Mouse (Mus musculus) lung, embryonic 15.5 days (tissue): ENCODE data around the gene Gm45062. TPM values are rescaled to one million over a fixed set of nuclear protein-coding genes. Genes with fewer than 3 reads are reported as not detected.

Source experiments
- ATAC-seq: fragments of 200-750 bp; cut with Nextera tagmentation; 2 replicates; pipeline ENCODE4 v1.8.0; 2017; ENCODE audit warnings: moderate number of reproducible peaks, borderline replicate concordance; ENCODE audit not compliant: low FRiP score, low TSS enrichment; ENCODE audit errors: extremely low read depth
- H3K27ac ChIP-seq: fragments of 300-500 bp; sonication (generic); 2 replicates; pipeline ENCODE4 v1.5.1; 2015; ENCODE audit warnings: moderate library complexity, mild to moderate bottlenecking, inconsistent platforms
- H3K27me3 ChIP-seq: fragments of 300-500 bp; sonication (generic); 2 replicates; pipeline ENCODE4 v1.6.1; 2015; ENCODE audit warnings: inconsistent platforms
- H3K36me3 ChIP-seq: fragments of 300-500 bp; sonication (generic); 2 replicates; pipeline ENCODE4 v1.6.1; 2015; ENCODE audit warnings: inconsistent platforms
- H3K4me1 ChIP-seq: fragments of 300-500 bp; sonication (generic); 2 replicates; pipeline ENCODE4 v1.6.1; 2015; ENCODE audit warnings: inconsistent platforms
- H3K4me2 ChIP-seq: fragments of 300-500 bp; sonication (generic); 2 replicates; pipeline ENCODE4 v1.6.1; 2015; ENCODE audit warnings: inconsistent platforms, mild to moderate bottlenecking, moderate library complexity
- H3K4me3 ChIP-seq: fragments of 300-500 bp; sonication (generic); 2 replicates; pipeline ENCODE4 v1.5.1; 2015; ENCODE audit warnings: mild to moderate bottlenecking, inconsistent platforms
- H3K9ac ChIP-seq: fragments of 300-500 bp; sonication (generic); 2 replicates; pipeline ENCODE4 v1.6.1; 2015; ENCODE audit warnings: inconsistent platforms
- H3K9me3 ChIP-seq: fragments of 300-500 bp; sonication (generic); 2 replicates; pipeline ENCODE4 v1.6.1; 2016; ENCODE audit warnings: inconsistent platforms
- WGBS: fragments of 180-500 bp; shearing (Covaris S2); methylation state at CpG from one replicate; pipeline ENCODE4 v1.1.7; 2015; 5-methylcytosine and 5-hydroxymethylcytosine counted together
- polyA plus RNA-seq: library from polyadenylated mRNA; unstranded; fragments of >200 nt; fragmentation: Nextera tagmentation; extraction: Ambion mirVana; gene quantifications from 2 replicates; pipeline ENCODE4 v1.2.1, GENCODE M21; 2015

Gm45062 gene
- polyA plus RNA-seq, 1 experiment from 2014 or later, result 11.1 TPM

DNA sequence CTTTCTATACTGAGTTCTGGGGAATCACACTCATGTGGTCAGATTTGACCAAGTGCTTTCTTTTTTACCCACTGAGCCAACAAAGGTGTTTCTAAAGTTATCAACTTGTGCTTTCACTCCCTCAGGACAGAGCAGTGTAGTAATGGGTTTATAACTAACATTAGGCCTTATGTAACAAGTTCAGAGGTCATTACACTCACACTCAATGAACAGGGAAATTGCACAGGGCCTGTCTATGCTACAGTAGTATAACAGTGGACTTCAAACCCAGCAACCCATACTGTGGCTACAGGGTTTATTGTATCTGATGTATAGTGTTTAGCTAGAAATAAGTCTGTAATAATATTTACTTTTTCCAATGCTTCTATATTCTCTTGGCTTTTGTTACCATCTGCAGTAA is 247.4 kb downstream of the Gm45062 start:
- Histone ChIP-seq H3K36me3 (no peaks in the 10 kb centered on the region), H3K27me3 (no peaks in the 10 kb centered on the region), H3K27ac (no peak overlapping the region), H3K4me1 (peaks cover 11% of the 10 kb centered on the region), H3K4me3 (no peak overlapping the region), H3K9ac (no peak overlapping the region), H3K4me2 (no peak overlapping the region), H3K9me3 (no peaks in the 10 kb centered on the region)
- no peak for ATAC-seq

DNA sequence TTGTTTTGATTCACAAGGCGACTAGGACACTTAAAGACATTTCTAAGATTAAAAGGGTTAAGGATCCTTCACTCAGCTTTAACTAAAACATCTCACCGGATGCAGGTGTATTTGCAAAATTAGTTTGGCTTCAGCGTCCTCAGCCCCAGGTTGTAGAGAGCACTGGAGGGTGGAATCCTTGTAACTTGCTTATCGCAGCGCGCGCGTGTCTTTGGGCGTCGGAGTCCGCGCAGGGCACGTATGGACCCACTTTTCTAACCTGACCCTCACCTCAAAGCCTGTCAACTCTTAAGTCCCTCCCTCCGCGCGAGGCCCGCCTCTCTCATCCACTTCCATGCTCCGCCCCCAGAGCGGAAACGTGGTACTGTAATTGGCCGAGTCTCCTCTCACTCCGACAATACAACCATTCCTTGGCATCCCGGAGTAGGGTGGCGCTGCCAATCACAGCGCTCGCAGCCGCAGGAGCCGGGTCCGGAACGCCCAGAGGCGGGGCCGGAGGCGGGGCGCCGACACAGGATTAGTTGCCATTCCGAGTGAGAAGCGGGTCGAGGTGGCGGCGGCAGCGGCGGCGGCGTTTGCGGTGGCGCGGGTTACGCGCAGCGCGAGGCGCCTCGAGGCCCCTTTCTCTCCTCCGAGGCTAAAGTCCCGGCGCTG is 249.8 kb downstream of the Gm45062 start:
- peak overlapping the region; percentile 99 for H3K27ac ChIP-seq
- H3K9ac ChIP-seq, result peak overlapping the region; percentile 93
- H3K36me3 ChIP-seq, result no peaks in the 10 kb centered on the region
- no peaks in the 10 kb centered on the region for H3K9me3 ChIP-seq
- H3K4me2 ChIP-seq, result peak overlapping the region; percentile 77
- peaks cover 21% of the 10 kb centered on the region for H3K4me1 ChIP-seq
- H3K27me3 ChIP-seq, result no peaks in the 10 kb centered on the region
- WGBS, result under 1% methylated on average over 56 of the region's 56 CpGs
- peak; percentile 99 for ATAC-seq
- H3K4me3 ChIP-seq, result peak overlapping the region; percentile 87

- Histone ChIP-seq H3K27ac (peak within 1 kb of the TSS; percentile 99), H3K36me3 (no peaks in the 10 kb centered on the region), H3K27me3 (no peaks in the 10 kb centered on the region), H3K9ac (peak within 1 kb of the TSS; percentile 93), H3K4me1 (peaks cover 21% of the 10 kb centered on the region), H3K9me3 (no peaks in the 10 kb centered on the region), H3K4me2 (peak within 1 kb of the TSS; percentile 77), H3K4me3 (peak within 1 kb of the TSS; percentile 87)
- peak; percentile 89 for ATAC-seq
- 0% methylated on average over 9 of the region's 69 CpGs for WGBS
These were observed 250.3 kb downstream of the Gm45062 start, which contains the start of gene Glcci1 for GRCm38 (mm10) chr6:8509551-8509950. Glcci1 (plus strand) TSS chr6:8509600.

GRCm38 (mm10) chr6:8509961-8510863 is 251.0 kb downstream of the Gm45062 start:
- Histone ChIP-seq H3K4me2 (peak overlapping the region; percentile 77), H3K27ac (peak overlapping the region; percentile 99), H3K36me3 (no peaks in the 10 kb centered on the region), H3K4me1 (peaks cover 21% of the 10 kb centered on the region), H3K9me3 (no peaks in the 10 kb centered on the region), H3K27me3 (no peaks in the 10 kb centered on the region), H3K9ac (peak overlapping the region; percentile 93), H3K4me3 (peak overlapping the region; percentile 87)
- WGBS, result under 1% methylated on average over 51 of the region's 73 CpGs
- peak; percentile 9; the same call in 1 of the 2 replicates for ATAC-seq

DNA sequence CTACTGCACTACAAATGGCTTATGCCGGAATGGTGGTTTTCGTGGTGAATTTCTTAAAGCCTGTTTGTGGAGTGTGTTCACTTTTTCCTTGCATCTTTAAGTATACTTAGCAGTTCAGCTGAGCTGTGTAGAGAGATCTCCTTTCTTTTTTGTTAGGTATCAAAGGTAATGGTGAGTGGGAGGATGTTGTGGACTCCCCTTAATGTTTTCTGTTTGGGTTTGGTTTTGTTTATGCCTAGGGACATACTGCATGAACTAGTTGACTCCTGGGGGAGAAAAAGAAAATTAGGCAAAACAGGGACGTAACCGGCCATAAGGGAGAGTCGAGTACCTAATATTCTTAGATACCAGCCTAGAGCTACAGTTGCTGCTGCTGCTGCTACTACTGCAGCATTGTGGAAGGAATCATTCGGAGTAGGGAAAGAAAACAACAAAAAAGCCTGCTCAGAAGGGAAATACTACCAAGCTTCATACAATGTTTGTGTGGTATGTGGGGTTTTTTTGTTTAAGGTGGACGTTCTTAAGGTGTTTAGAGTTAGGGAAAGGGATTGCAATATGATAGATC is 251.7 kb downstream of the Gm45062 start:
- ATAC-seq, result no peak
- 0 out of 2 replicates have a peak overlapping the region, but pooled peaks have one; percentile 99 for H3K27ac ChIP-seq
- 5% methylated on average over 7 of the region's 7 CpGs for WGBS
- H3K36me3 ChIP-seq, result no peaks in the 10 kb centered on the region
- no peaks in the 10 kb centered on the region for H3K9me3 ChIP-seq
- peaks cover 21% of the 10 kb centered on the region for H3K4me1 ChIP-seq
- no peaks in the 10 kb centered on the region for H3K27me3 ChIP-seq
- peak overlapping the region; percentile 77 for H3K4me2 ChIP-seq
- peak overlapping the region; percentile 93 for H3K9ac ChIP-seq
- peak overlapping the region; percentile 87 for H3K4me3 ChIP-seq

GRCm38 (mm10) chr6:8511447-8511846 is 252.2 kb downstream of the Gm45062 start:
- 14% methylated on average over 3 of the region's 3 CpGs for WGBS

GRCm38 (mm10) chr6:8512416-8512815 is 253.2 kb downstream of the Gm45062 start:
- Histone ChIP-seq H3K4me2 (peak overlapping the region; percentile 77), H3K9ac (peak overlapping the region; percentile 1; the same call in 1 of the 2 replicates), H3K4me1 (peaks cover 21% of the 10 kb centered on the region), H3K36me3 (no peaks in the 10 kb centered on the region), H3K27ac (no peak overlapping the region), H3K9me3 (no peaks in the 10 kb centered on the region), H3K27me3 (no peaks in the 10 kb centered on the region), H3K4me3 (peak overlapping the region; percentile 87)
- 25% methylated on average over 8 of the region's 8 CpGs for WGBS
- no peak for ATAC-seq

More at GRCm38 (mm10) chr6:8511447-8511846, 252.2 kb downstream of the Gm45062 start:
- no peak overlapping the region for H3K27ac ChIP-seq
- H3K4me3 ChIP-seq, result peak overlapping the region; percentile 87
- no peak for ATAC-seq
- H3K9ac ChIP-seq, result peak overlapping the region; percentile 93
- H3K4me2 ChIP-seq, result peak overlapping the region; percentile 77
- no peaks in the 10 kb centered on the region for H3K27me3 ChIP-seq
- H3K9me3 ChIP-seq, result no peaks in the 10 kb centered on the region
- H3K36me3 ChIP-seq, result no peaks in the 10 kb centered on the region
- peaks cover 21% of the 10 kb centered on the region for H3K4me1 ChIP-seq

- no peaks in the 10 kb centered on the region for H3K27me3 ChIP-seq
- no peaks in the 10 kb centered on the region for H3K36me3 ChIP-seq
- 49% methylated on average over 3 of the region's 3 CpGs for WGBS
- no peak overlapping the region for H3K9ac ChIP-seq
- no peak overlapping the region for H3K27ac ChIP-seq
- no peak overlapping the region for H3K4me3 ChIP-seq
- peak; percentile 59; the same call in 1 of the 2 replicates for ATAC-seq
- H3K4me1 ChIP-seq, result peaks cover 5% of the 10 kb centered on the region; the same call in 1 of the 2 replicates
- H3K4me2 ChIP-seq, result no peak overlapping the region
- no peaks in the 10 kb centered on the region for H3K9me3 ChIP-seq
These were observed 260.4 kb downstream of the Gm45062 start for GRCm38 (mm10) chr6:8519687-8520086.

DNA sequence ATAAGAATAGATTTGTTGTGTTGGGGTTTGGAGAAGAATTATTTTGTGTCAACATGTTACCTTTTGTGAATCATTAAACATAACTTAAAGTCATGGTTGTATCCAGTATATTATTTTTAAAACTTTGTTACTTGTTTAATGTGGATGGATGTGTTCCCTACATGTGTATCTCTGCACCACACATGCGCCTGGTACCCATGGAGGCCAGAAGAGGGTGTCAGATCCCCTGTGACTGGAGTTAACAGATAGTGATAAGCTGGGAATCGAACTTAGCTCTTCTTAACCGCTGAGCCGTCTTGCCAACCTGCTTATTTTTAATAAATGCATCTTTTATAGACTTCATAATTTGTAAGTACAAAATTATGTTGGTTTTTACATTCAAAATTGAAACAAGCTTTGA is 262.0 kb downstream of the Gm45062 start:
- WGBS, result 93% methylated on average over 4 of the region's 4 CpGs
- Histone ChIP-seq H3K9me3 (no peaks in the 10 kb centered on the region), H3K27me3 (no peaks in the 10 kb centered on the region), H3K36me3 (no peaks in the 10 kb centered on the region), H3K4me2 (no peak overlapping the region), H3K27ac (no peak overlapping the region), H3K4me3 (no peak overlapping the region), H3K4me1 (peaks cover 5% of the 10 kb centered on the region; the same call in 1 of the 2 replicates), H3K9ac (no peak overlapping the region)
- no peak for ATAC-seq

GRCm38 (mm10) chr6:8524717-8525116 is 265.5 kb downstream of the Gm45062 start:
- Histone ChIP-seq H3K27ac (no peak overlapping the region), H3K36me3 (no peaks in the 10 kb centered on the region), H3K4me1 (peaks cover 5% of the 10 kb centered on the region; the same call in 1 of the 2 replicates), H3K4me2 (no peak overlapping the region), H3K9me3 (no peaks in the 10 kb centered on the region), H3K4me3 (no peak overlapping the region), H3K27me3 (no peaks in the 10 kb centered on the region), H3K9ac (no peak overlapping the region)
- 81% methylated on average over 5 of the region's 5 CpGs for WGBS
- ATAC-seq, result no peak

GRCm38 (mm10) chr6:8531104-8531894 is 272.0 kb downstream of the Gm45062 start:
- Histone ChIP-seq H3K4me1 (no peaks in the 10 kb centered on the region), H3K36me3 (no peaks in the 10 kb centered on the region), H3K4me2 (no peak overlapping the region), H3K9me3 (no peaks in the 10 kb centered on the region), H3K27me3 (no peaks in the 10 kb centered on the region), H3K4me3 (no peak overlapping the region), H3K27ac (no peak overlapping the region), H3K9ac (no peak overlapping the region)
- 56% methylated on average over 4 of the region's 4 CpGs for WGBS
- ATAC-seq, result no peak
